Mouse (Mus musculus): ENCODE data around the gene Pnkd.

DNA sequence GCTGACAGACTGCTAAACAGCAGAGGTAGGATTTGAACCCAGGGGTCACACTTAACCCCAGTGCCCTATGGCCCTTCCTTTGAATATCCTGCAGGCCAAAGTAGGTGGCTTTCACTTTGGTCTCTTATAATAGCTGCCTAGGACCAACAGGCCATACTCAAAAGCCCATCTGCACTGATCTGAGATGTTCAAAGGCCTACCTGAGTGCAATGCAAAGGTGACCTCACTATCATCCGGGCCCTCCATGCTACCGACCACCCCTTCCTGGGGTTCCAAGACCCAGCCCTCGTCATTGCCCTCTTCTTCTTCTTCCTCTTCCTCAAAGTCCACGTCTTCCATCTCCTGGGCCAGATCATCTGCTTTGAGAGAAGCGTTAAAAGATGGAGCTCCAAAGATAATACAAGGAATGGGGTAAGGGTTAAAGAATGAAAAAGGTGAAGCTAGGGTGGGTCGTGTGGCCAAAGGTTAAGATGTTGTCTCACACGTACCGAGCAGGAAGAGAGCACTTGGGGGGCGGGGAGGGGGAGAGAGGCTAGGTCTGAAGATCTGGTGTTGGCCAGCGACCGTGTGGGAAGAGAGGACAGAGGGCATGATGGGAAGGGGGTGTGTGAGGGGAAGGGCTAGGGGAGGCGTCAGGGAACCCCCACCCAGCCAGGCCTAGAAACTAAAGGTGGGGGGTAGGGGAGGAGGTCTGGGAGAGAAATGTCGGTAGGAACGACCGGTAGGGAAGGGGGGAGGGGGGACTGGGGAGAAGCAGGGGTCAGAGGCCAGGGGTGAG lies 855 bp upstream of the Pnkd start:
- TF ChIP-seq CTCF (IDR thresholded peaks at IDR 0.05; ENCODE audit: borderline replicate concordance, insufficient read depth, low read depth, low read length) (no peak), POLR2A (IDR thresholded peaks at IDR 0.05; ENCODE audit: borderline replicate concordance, insufficient read depth, low read length) (no peak)
